ENCODE assay signal across 18 mouse cellular contexts in the genomic region with DNA sequence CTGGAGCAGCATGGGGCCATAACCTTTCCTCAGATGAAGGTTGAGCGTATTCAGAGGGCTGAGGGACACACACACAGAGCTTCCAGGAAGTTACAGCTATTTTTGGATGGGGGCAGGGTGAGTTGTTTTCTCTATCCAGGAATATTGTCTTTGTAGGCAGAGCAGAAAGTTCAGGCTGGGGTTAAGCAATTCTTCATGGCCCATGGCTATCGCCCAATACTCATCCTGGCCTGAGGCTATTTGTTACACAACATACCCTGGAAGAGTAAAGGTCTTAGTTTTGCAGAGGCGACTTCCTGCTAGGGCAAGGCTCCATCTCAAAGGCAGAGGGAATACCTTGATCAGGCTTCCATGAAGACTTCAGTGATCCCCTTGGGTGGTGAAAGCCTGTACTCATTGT. TPM values are rescaled to one million over a fixed set of nuclear protein-coding genes. Genes with fewer than 3 reads are reported as not detected.
DNase-seq lines count a peak whose midpoint lies in the region; ATAC-seq and TF ChIP-seq lines count a peak whose summit lies in the region.
"Had no signal": no experiment of that assay in that cellular context is flagged by ENCODE, and none has a peak within 500 bp of the region (broad histone marks: within the 10 kb centered on the region; RNA-seq: fewer than 3 reads in every experiment).

No protein-coding gene starts in this region.

- H3K27me3 ChIP-seq in liver, adult 2 months (ENCODE audit: control insufficient read depth, insufficient read depth, low read length) = no peaks in the 10 kb centered on the region
- H3K27me3 ChIP-seq in liver, embryonic 14.5 days (ENCODE audit: control insufficient read depth, insufficient read depth, low read length) = no peaks in the 10 kb centered on the region
- no peaks in the 10 kb centered on the region for H3K27me3 ChIP-seq in forebrain, embryonic 16.5 days (replicated peaks; ENCODE audit: control insufficient read depth, insufficient read depth, low read length)
- H3K27me3 ChIP-seq in forebrain, embryonic 14.5 days (replicated peaks; ENCODE audit: control insufficient read depth, insufficient read depth, low read length) = no peaks in the 10 kb centered on the region
- H3K27me3 ChIP-seq: CH12.LX; embryonic facial prominence, embryonic 13.5 days; stomach, embryonic 15.5 days had no signal

- peak; percentile 66 for ATAC-seq in liver, embryonic 14.5 days (ENCODE audit: insufficient read depth)
- ATAC-seq in forebrain, embryonic 16.5 days = no peak
- ATAC-seq in forebrain, embryonic 14.5 days = no peak

- TF ChIP-seq EP300 in liver, embryonic 14.5 days (IDR thresholded peaks at IDR 0.05; ENCODE audit: low read depth) = no peak

- H3K27ac ChIP-seq in liver, adult 2 months (replicated peaks; ENCODE audit: insufficient read depth, low read depth, low read length) = peak overlapping the region; percentile 59
- H3K27ac ChIP-seq in liver, embryonic 14.5 days = no peak overlapping the region
- H3K27ac ChIP-seq in forebrain, embryonic 16.5 days (ENCODE audit: low read length) = no peak overlapping the region
- H3K27ac ChIP-seq in forebrain, embryonic 14.5 days (ENCODE audit: low read depth, low read length) = no peak overlapping the region
- H3K27ac ChIP-seq: embryonic facial prominence, embryonic 13.5 days; hindbrain, embryonic 14.5 days; stomach, embryonic 15.5 days had no signal

- H3K9me3 ChIP-seq in liver, embryonic 14.5 days (ENCODE audit: control insufficient read depth, low read length) = no peaks in the 10 kb centered on the region
- no peaks in the 10 kb centered on the region for H3K9me3 ChIP-seq in forebrain, embryonic 16.5 days (ENCODE audit: control insufficient read depth, low read length)
- no peaks in the 10 kb centered on the region for H3K9me3 ChIP-seq in forebrain, embryonic 14.5 days (replicated peaks; ENCODE audit: control insufficient read depth, low read length)
- H3K9me3 ChIP-seq: stomach, embryonic 15.5 days had no signal

- no peaks in the 10 kb centered on the region for H3K36me3 ChIP-seq in liver, adult 2 months (ENCODE audit: control insufficient read depth, insufficient read depth, low read length)
- no peaks in the 10 kb centered on the region for H3K36me3 ChIP-seq in liver, embryonic 14.5 days (replicated peaks; ENCODE audit: control insufficient read depth, insufficient read depth, low read depth)
- no peaks in the 10 kb centered on the region for H3K36me3 ChIP-seq in forebrain, embryonic 16.5 days (ENCODE audit: control insufficient read depth, insufficient read depth)
- no peaks in the 10 kb centered on the region for H3K36me3 ChIP-seq in forebrain, embryonic 14.5 days (ENCODE audit: control insufficient read depth, insufficient read depth, low read length)
- H3K36me3 ChIP-seq: embryonic facial prominence, embryonic 13.5 days; stomach, embryonic 15.5 days had no signal

- H3K4me3 ChIP-seq in liver, adult 2 months (ENCODE audit: insufficient read depth, low read depth, low read length) = peak overlapping the region; percentile 34
- H3K4me3 ChIP-seq in liver, embryonic 14.5 days (ENCODE audit: insufficient read depth in 1 of 2, low read depth in 2 of 2, low read length in 2 of 2) = no peak overlapping the region
- H3K4me3 ChIP-seq in forebrain, embryonic 16.5 days (replicated peaks; ENCODE audit: low read length) = no peak overlapping the region
- no peak overlapping the region for H3K4me3 ChIP-seq in forebrain, embryonic 14.5 days (ENCODE audit: low read depth, low read length)
- H3K4me3 ChIP-seq: embryonic facial prominence, embryonic 13.5 days; stomach, embryonic 15.5 days had no signal

- peak overlapping the region; percentile 18; the same call in 1 of the 2 replicates for H3K4me2 ChIP-seq in liver, embryonic 14.5 days (ENCODE audit: low read depth)
- H3K4me2 ChIP-seq in forebrain, embryonic 16.5 days (ENCODE audit: low read length) = no peak overlapping the region
- no peak overlapping the region for H3K4me2 ChIP-seq in forebrain, embryonic 14.5 days (ENCODE audit: low read length)
- H3K4me2 ChIP-seq: embryonic facial prominence, embryonic 13.5 days; heart, embryonic 11.5 days; hindbrain, embryonic 14.5 days; stomach, embryonic 15.5 days had no signal

- no peak overlapping the region for H3K9ac ChIP-seq in liver, adult 2 months (ENCODE audit: low read depth, low read length)
- no peak overlapping the region for H3K9ac ChIP-seq in liver, embryonic 14.5 days (replicated peaks)
- H3K9ac ChIP-seq in forebrain, embryonic 16.5 days (replicated peaks; ENCODE audit: low read depth, low read length) = no peak overlapping the region
- no peak overlapping the region for H3K9ac ChIP-seq in forebrain, embryonic 14.5 days (ENCODE audit: low read length)
- H3K9ac ChIP-seq: embryonic facial prominence, embryonic 13.5 days; hindbrain, embryonic 14.5 days; stomach, embryonic 15.5 days had no signal

- H3K4me1 ChIP-seq in liver, adult 2 months (ENCODE audit: control insufficient read depth, insufficient read depth, low read length) = peaks cover 5% of the 10 kb centered on the region; the same call in 1 of the 2 replicates
- H3K4me1 ChIP-seq in liver, embryonic 14.5 days (replicated peaks; ENCODE audit: control insufficient read depth in 2 of 2, insufficient read depth in 2 of 2, low read length in 1 of 2) = peaks cover 0 to 3% of the 10 kb centered on the region in 2 experiments; a peak in 1 of 4 replicates
- H3K4me1 ChIP-seq in forebrain, embryonic 16.5 days (replicated peaks; ENCODE audit: control insufficient read depth, insufficient read depth, low read length) = no peaks in the 10 kb centered on the region
- no peaks in the 10 kb centered on the region for H3K4me1 ChIP-seq in forebrain, embryonic 14.5 days (ENCODE audit: control insufficient read depth, insufficient read depth, low read length)
- H3K4me1 ChIP-seq: embryonic facial prominence, embryonic 13.5 days; stomach, embryonic 15.5 days had no signal

- H3K79me2 ChIP-seq in liver, adult 2 months (ENCODE audit: control insufficient read depth, insufficient read depth, low read length) = no peaks in the 10 kb centered on the region

- TF ChIP-seq POLR2A in liver, adult 2 months (IDR thresholded peaks at IDR 0.05; ENCODE audit: extremely low read depth, insufficient read depth, low read length) = no peak

- WGBS in liver, adult 2 months = 10% methylated on average over 3 of the region's 3 CpGs
- 53% methylated on average over 3 of the region's 3 CpGs for WGBS in liver, embryonic 14.5 days (ENCODE audit: insufficient replicate concordance)
- WGBS in forebrain, embryonic 16.5 days = 89% methylated on average over 3 of the region's 3 CpGs
- 85% methylated on average over 3 of the region's 3 CpGs for WGBS in forebrain, embryonic 14.5 days

- no peak for TF ChIP-seq CTCF in liver, adult 2 months (IDR thresholded peaks at IDR 0.05; ENCODE audit: low read depth, low read length)
- TF ChIP-seq CTCF in liver, embryonic 14.5 days (IDR thresholded peaks at IDR 0.05; ENCODE audit: low read depth) = no peak

- DNase-seq in heart, adult 11 months = peak; percentile 84
- DNase-seq in heart, adult 8-10 months (ENCODE audit: low spot score) = no peak
- peak; percentile 98 for DNase-seq in liver, adult 2 months (ENCODE audit: extremely low read depth, low read depth, low spot score)
- no peak for DNase-seq in liver
- DNase-seq in liver, embryonic 14.5 days (ENCODE audit: low read depth in 3 of 3, low spot score in 3 of 3) = no peak
- DNase-seq in forebrain, embryonic 14.5 days (ENCODE audit: low spot score) = no peak
- DNase-seq: adrenal gland, postnatal 14 days; cerebellum, adult 9-10 months; gastrocnemius, postnatal 14 days; lung, postnatal 14 days; right cerebral cortex, adult 18-20 months; spleen, adult 18-20 months had no signal

RNA-seq across cellular contexts. Expression of a gene that starts 15.3 kb away (rescaled TPM):
- 1 to 10 TPM in 2 of 4 experiments, under 1 TPM in 1, not detected in 1; 0.95 to 1.7 (median 1.5) TPM for total RNA-seq in heart, adult 8-10 months (2022)
- total RNA-seq in liver, adult 2 months (2014; rRNA removed) = 0.67 TPM in 1 of 2 replicates, not detected in the other
- polyA plus RNA-seq in liver, adult 2 months (2012; rRNA removed) = 0.67 and 0.82 TPM in 2 replicates
- polyA plus RNA-seq in liver, embryonic 14.5 days (2012; rRNA removed) = 1.5 and 2.3 TPM in 2 replicates
- 0.25 and 0.47 TPM in 2 replicates for polyA plus RNA-seq in liver, embryonic 14.5 days (2014; fragmentation: Nextera tagmentation; extraction: Ambion mirVana)
- polyA plus RNA-seq in forebrain, embryonic 16.5 days (2015; fragmentation: Nextera tagmentation; extraction: Ambion mirVana) = 2.2 and 3.1 TPM in 2 replicates
- 3.5 and 5.0 TPM in 2 replicates for polyA plus RNA-seq in forebrain, embryonic 14.5 days (2014; fragmentation: Nextera tagmentation; extraction: Ambion mirVana)

RNA-seq across cellular contexts. Expression of a gene that starts 15.4 kb away (rescaled TPM):
- total RNA-seq in heart, adult 8-10 months (2022) = 100 to 1,000 TPM in 1 of 4 experiments, 10 to 100 TPM in 3; 63.7 to 105 (median 80.0) TPM
- total RNA-seq in liver, adult 2 months (2014; rRNA removed) = 9.6 and 12.6 TPM in 2 replicates
- 20.3 and 25.4 TPM in 2 replicates for polyA plus RNA-seq in liver, adult 2 months (2012; rRNA removed)
- polyA plus RNA-seq in liver, embryonic 14.5 days (2012; rRNA removed) = 68.1 and 157 TPM in 2 replicates
- 62.4 and 64.4 TPM in 2 replicates for polyA plus RNA-seq in liver, embryonic 14.5 days (2014; fragmentation: Nextera tagmentation; extraction: Ambion mirVana)
- polyA plus RNA-seq in forebrain, embryonic 16.5 days (2015; fragmentation: Nextera tagmentation; extraction: Ambion mirVana) = 164 and 187 TPM in 2 replicates
- polyA plus RNA-seq in forebrain, embryonic 14.5 days (2014; fragmentation: Nextera tagmentation; extraction: Ambion mirVana) = 153 TPM in 2 replicates

RNA-seq across cellular contexts. Expression of a gene that starts 45.3 kb away (rescaled TPM):
- 10 to 100 TPM; 43.4 to 74.6 (median 60.0) TPM for total RNA-seq in heart, adult 8-10 months (2022)
- 46.9 and 51.4 TPM in 2 replicates for total RNA-seq in liver, adult 2 months (2014; rRNA removed)
- polyA plus RNA-seq in liver, adult 2 months (2012; rRNA removed) = 22.5 and 28.9 TPM in 2 replicates
- 77.5 and 115 TPM in 2 replicates for polyA plus RNA-seq in liver, embryonic 14.5 days (2012; rRNA removed)
- polyA plus RNA-seq in liver, embryonic 14.5 days (2014; fragmentation: Nextera tagmentation; extraction: Ambion mirVana) = 49.2 and 57.2 TPM in 2 replicates
- 246 and 250 TPM in 2 replicates for polyA plus RNA-seq in forebrain, embryonic 16.5 days (2015; fragmentation: Nextera tagmentation; extraction: Ambion mirVana)
- 244 and 250 TPM in 2 replicates for polyA plus RNA-seq in forebrain, embryonic 14.5 days (2014; fragmentation: Nextera tagmentation; extraction: Ambion mirVana)

RNA-seq across cellular contexts. Expression of a gene that starts 45.6 kb away (rescaled TPM):
- 1 to 10 TPM; 5.7 to 8.6 (median 8.3) TPM for total RNA-seq in heart, adult 8-10 months (2022)
- 5.9 and 6.2 TPM in 2 replicates for total RNA-seq in liver, adult 2 months (2014; rRNA removed)
- 6.2 and 7.3 TPM in 2 replicates for polyA plus RNA-seq in liver, adult 2 months (2012; rRNA removed)
- polyA plus RNA-seq in liver, embryonic 14.5 days (2012; rRNA removed) = 9.5 and 14.3 TPM in 2 replicates
- polyA plus RNA-seq in liver, embryonic 14.5 days (2014; fragmentation: Nextera tagmentation; extraction: Ambion mirVana) = 14.7 and 15.1 TPM in 2 replicates
- polyA plus RNA-seq in forebrain, embryonic 16.5 days (2015; fragmentation: Nextera tagmentation; extraction: Ambion mirVana) = 68.0 and 69.1 TPM in 2 replicates
- 53.2 and 60.2 TPM in 2 replicates for polyA plus RNA-seq in forebrain, embryonic 14.5 days (2014; fragmentation: Nextera tagmentation; extraction: Ambion mirVana)

Comparison
In these comparisons a context has a peak if more than half of its experiments do, and no peak if none do; other contexts are left out.
1. DNase-seq: peak in heart, adult 11 months (single experiment) and liver, adult 2 months (single experiment); none in heart, adult 8-10 months (single experiment), liver (single experiment), liver, embryonic 14.5 days (0 of 3) and forebrain, embryonic 14.5 days (single experiment).